Mouse (Mus musculus) adrenal gland, adult 2 months (tissue): ENCODE measurements around the gene Gpx5. TPM values are rescaled to one million over a fixed set of nuclear protein-coding genes. Genes with fewer than 3 reads are reported as not detected.

Source experiments
- DNase-seq: peaks from one replicate; pipeline ENCODE4 v3.0.0; 2021
- long read RNA-seq: library from polyadenylated mRNA; stranded (forward); transcript quantifications from one replicate; pipeline ENCODE4 v2.0.0, GENCODE M21; 2021
- polyA plus RNA-seq: library from polyadenylated mRNA; depleted of rRNA; stranded (reverse); fragments of >200 nt; gene quantifications from 2 replicates; pipeline ENCODE4 v1.2.3, GENCODE M21; 2012; rRNA removed
- total RNA-seq, 2 experiments: library from RNA; stranded (reverse); gene quantifications; 2 replicates each; pipeline ENCODE4 v1.2.3; 2021

Gene Gpx5
- total RNA-seq: not detected
- polyA plus RNA-seq: not detected in 2 replicates
- long read RNA-seq: 0 reads

GRCm38 (mm10) chr13:21292631-21293030 is at the start of gene Gpx5:
TSS of gene Gpx5 (minus strand) at chr13:21292731.
- no peak for DNase-seq

GRCm38 (mm10) chr13:21327424-21327823 is 34.9 kb upstream of the Gpx5 start:
- peak; percentile 3 for DNase-seq

- peak; percentile 87 for DNase-seq
Measured at GRCm38 (mm10) chr13:21326657-21327211, 34.2 kb upstream of the Gpx5 start.

GRCm38 (mm10) chr13:21326191-21326590 is 33.7 kb upstream of the Gpx5 start:
- peak; percentile 17 for DNase-seq

- DNase-seq: no peak
Measured at GRCm38 (mm10) chr13:21323405-21323804, 30.9 kb upstream of the Gpx5 start.

GRCm38 (mm10) chr13:21322509-21323375 is 30.2 kb upstream of the Gpx5 start:
- DNase-seq: peak; percentile 21

- no peak for DNase-seq
Measured at GRCm38 (mm10) chr13:21321890-21322494, 29.5 kb upstream of the Gpx5 start.

GRCm38 (mm10) chr13:21320262-21320661 is 27.7 kb upstream of the Gpx5 start:
- no peak for DNase-seq

- DNase-seq: no peak
Measured at GRCm38 (mm10) chr13:21313903-21314302, 21.4 kb upstream of the Gpx5 start.

- DNase-seq: no peak
Measured at GRCm38 (mm10) chr13:21312854-21313253, 20.3 kb upstream of the Gpx5 start.

GRCm38 (mm10) chr13:21311926-21312325 is 19.4 kb upstream of the Gpx5 start, which contains the start of gene Gpx6:
TSS of gene Gpx6 (plus strand) at chr13:21312125.
- no peak for DNase-seq

GRCm38 (mm10) chr13:21309788-21310187 is 17.3 kb upstream of the Gpx5 start:
- no peak for DNase-seq

- no peak for DNase-seq
Measured at GRCm38 (mm10) chr13:21304483-21305066, 12.0 kb upstream of the Gpx5 start.

GRCm38 (mm10) chr13:21298557-21298956 is 6.0 kb upstream of the Gpx5 start:
- no peak for DNase-seq

GRCm38 (mm10) chr13:21279559-21279958 is 13.0 kb downstream of the Gpx5 start:
- peak; percentile 88 for DNase-seq

GRCm38 (mm10) chr13:21279076-21279475 is 13.5 kb downstream of the Gpx5 start:
- peak; percentile 10 for DNase-seq

GRCm38 (mm10) chr13:21276551-21276950 is 16.0 kb downstream of the Gpx5 start:
- no peak for DNase-seq

GRCm38 (mm10) chr13:21275815-21276550 is 16.5 kb downstream of the Gpx5 start:
- peak; percentile 86 for DNase-seq

- DNase-seq: peak; percentile 36
Measured at GRCm38 (mm10) chr13:21275021-21275814, 17.3 kb downstream of the Gpx5 start.

- no peak for DNase-seq
Measured at GRCm38 (mm10) chr13:21268262-21268661, 24.3 kb downstream of the Gpx5 start.

GRCm38 (mm10) chr13:21267541-21267940 is 25.0 kb downstream of the Gpx5 start:
- DNase-seq: no peak
